Mouse (Mus musculus) ES-Bruce4 (cell line): Measurements from ENCODE around the gene Adamts4. TPM values are rescaled to one million over a fixed set of nuclear protein-coding genes. Genes with fewer than 3 reads are reported as not detected.

Experiments used
- H3K27ac ChIP-seq: 2 replicates; pipeline ENCODE4 v1.5.1; 2012; ENCODE audit warnings: low read length, inconsistent platforms; ENCODE audit not compliant: insufficient read depth
- H3K27me3 ChIP-seq: 2 replicates; pipeline ENCODE4 v1.6.1; 2012; ENCODE audit warnings: mild to moderate bottlenecking, low read length, inconsistent platforms; ENCODE audit not compliant: control insufficient read depth, poor library complexity, insufficient read depth, severe bottlenecking
- H3K36me3 ChIP-seq: 2 replicates; pipeline ENCODE4 v1.6.1; 2012; ENCODE audit warnings: inconsistent platforms, mild to moderate bottlenecking, low read length, moderate library complexity; ENCODE audit not compliant: control insufficient read depth, poor library complexity, insufficient read depth, severe bottlenecking
- H3K4me1 ChIP-seq: one replicate; pipeline ENCODE4 v1.8.1; 2011; ENCODE audit warnings: low read length; ENCODE audit not compliant: control insufficient read depth, insufficient read depth
- H3K4me3 ChIP-seq: 2 replicates; pipeline ENCODE4 v1.5.1; 2011; ENCODE audit warnings: low read depth, mild to moderate bottlenecking, low read length
- H3K9ac ChIP-seq: 2 replicates; pipeline ENCODE4 v1.6.1; 2012; ENCODE audit warnings: low read depth, mild to moderate bottlenecking, inconsistent platforms; ENCODE audit not compliant: poor library complexity, severe bottlenecking
- H3K9me3 ChIP-seq: replicated peaks from 2 replicates; pipeline ENCODE4 v1.6.1; 2012; ENCODE audit warnings: mild to moderate bottlenecking, low read length, inconsistent platforms; ENCODE audit not compliant: control insufficient read depth, poor library complexity, insufficient read depth, severe bottlenecking
- CTCF ChIP-seq: IDR thresholded peaks from one replicate; pipeline ENCODE4 v1.8.1; 2011; ENCODE audit warnings: low read depth, low read length
- EP300 ChIP-seq: IDR thresholded peaks from 2 replicates; pipeline ENCODE4 v1.6.1; 2011; ENCODE audit warnings: low read depth, low read length; ENCODE audit not compliant: insufficient read depth
- POLR2A ChIP-seq: IDR thresholded peaks from one replicate; pipeline ENCODE4 v1.8.1; 2011; ENCODE audit warnings: low read length; ENCODE audit not compliant: insufficient read depth
- polyA plus RNA-seq: library from polyadenylated mRNA; stranded (reverse); fragments of >200 nt; gene quantifications from 2 replicates; pipeline ENCODE4 v1.2.4, GENCODE M21; 2011; ENCODE audit warnings: low read depth; ENCODE audit not compliant: missing spikeins, insufficient read depth, insufficient read length

The Adamts4 gene
- polyA plus RNA-seq, 1 experiment = 3.5 TPM

DNA sequence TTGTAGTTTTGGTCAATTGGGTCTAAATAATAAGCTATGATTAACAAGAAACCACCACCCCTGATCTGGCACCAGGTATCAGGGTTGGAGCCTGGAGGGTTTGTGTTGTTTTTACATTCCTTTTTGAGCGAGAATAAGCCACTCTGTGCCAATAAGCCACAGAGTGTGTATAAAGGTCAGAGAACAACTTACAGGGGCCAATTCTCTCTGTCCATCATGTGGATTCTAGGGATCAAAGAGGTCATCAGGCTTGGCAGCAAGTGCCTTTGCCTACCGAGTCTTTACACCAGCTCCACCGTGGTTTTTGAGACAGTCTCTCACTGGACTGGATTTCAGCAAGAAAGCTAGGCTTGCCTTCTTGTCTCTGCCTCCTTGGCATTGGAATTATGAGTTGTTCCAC, 37.4 kb upstream of the Adamts4 start:
- TF ChIP-seq POLR2A (no peak), EP300 (no peak), CTCF (no peak)
- H3K9ac ChIP-seq = no peak overlapping the region
- H3K27me3 ChIP-seq = no peaks in the 10 kb centered on the region
- no peaks in the 10 kb centered on the region for H3K4me1 ChIP-seq
- H3K9me3 ChIP-seq = no peaks in the 10 kb centered on the region
- no peak overlapping the region for H3K4me3 ChIP-seq
- no peak overlapping the region for H3K27ac ChIP-seq
- no peaks in the 10 kb centered on the region for H3K36me3 ChIP-seq

DNA sequence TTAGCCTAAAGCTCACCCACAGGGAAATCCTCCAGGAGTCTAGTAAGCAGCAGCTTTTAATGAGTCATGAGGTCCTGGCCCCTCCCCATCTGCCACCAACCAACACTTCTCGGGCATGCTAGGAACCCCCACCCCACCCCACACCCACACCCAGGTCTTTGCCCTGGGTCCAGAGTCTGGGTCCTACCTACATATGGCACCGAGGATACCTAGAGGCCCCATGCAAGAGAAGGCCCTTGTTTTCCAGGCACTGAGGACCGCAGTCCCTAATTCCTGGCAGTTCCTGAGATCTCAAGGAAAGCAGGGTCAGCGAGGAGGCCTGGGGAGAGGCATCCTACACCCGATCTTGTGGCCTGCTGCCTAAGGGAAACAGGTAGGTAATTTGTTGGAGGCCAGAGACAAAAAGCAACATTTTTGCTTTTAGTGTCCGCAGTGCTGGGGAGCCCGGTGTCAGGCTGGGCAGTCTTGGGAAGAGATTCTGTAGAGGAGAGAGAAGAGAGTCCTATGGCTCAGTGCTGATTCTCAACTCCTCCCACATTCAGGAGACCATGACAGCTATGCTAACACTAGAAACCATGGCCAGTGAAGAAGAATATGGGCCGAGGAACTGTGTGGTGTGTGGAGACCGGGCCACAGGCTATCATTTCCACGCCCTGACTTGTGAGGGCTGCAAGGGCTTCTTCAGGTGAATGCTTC, 36.3 kb upstream of the Adamts4 start, which contains the start of gene Nr1i3:
Gene Nr1i3 (plus strand): TSS at position 170 of the 696 bp plus-strand sequence.
- Histone ChIP-seq H3K9me3 (no peaks in the 10 kb centered on the region), H3K27me3 (no peaks in the 10 kb centered on the region), H3K36me3 (no peaks in the 10 kb centered on the region), H3K9ac (no peak within 1 kb of the TSS), H3K27ac (no peak within 1 kb of the TSS), H3K4me3 (no peak within 1 kb of the TSS), H3K4me1 (no peaks in the 10 kb centered on the region)
- TF ChIP-seq CTCF = no peak
- no peak for TF ChIP-seq POLR2A
- TF ChIP-seq EP300 = no peak

DNA sequence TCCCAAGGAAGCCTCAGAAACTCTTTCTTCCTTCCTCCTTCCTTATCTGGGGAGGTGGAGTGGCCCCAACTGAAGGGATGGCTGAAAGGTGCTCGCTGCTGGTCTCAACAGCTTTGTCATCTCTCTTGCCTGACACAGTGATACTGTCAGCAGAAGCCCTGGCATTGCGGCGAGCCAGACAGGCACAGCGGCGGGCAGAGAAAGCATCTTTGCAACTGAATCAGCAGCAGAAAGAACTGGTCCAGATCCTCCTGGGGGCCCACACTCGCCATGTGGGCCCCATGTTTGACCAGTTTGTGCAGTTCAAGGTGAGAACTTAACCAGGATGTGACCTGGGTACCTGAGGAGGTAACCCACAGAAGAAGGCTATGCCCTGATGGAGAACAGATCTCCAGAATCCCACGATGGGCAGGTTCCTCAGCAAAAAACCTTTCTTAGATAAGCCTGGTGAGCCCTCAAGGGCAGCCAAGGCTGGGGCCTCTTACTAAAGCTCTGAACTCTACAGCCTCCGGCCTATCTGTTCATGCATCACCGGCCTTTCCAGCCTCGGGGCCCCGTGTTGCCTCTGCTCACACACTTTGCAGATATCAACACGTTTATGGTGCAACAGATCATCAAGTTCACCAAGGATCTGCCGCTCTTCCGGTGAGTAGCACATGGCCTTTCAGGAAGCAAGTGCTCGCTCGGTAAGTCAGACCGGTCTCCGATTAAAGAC, 33.8 kb upstream of the Adamts4 start:
- peaks cover 3% of the 10 kb centered on the region; the same call in 1 of the 2 replicates for H3K36me3 ChIP-seq
- TF ChIP-seq POLR2A (no peak), CTCF (no peak), EP300 (no peak)
- H3K27me3 ChIP-seq = no peaks in the 10 kb centered on the region
- no peak overlapping the region for H3K27ac ChIP-seq
- H3K9me3 ChIP-seq = no peaks in the 10 kb centered on the region
- peaks cover 2% of the 10 kb centered on the region for H3K4me1 ChIP-seq
- no peak overlapping the region for H3K4me3 ChIP-seq
- no peak overlapping the region for H3K9ac ChIP-seq

DNA sequence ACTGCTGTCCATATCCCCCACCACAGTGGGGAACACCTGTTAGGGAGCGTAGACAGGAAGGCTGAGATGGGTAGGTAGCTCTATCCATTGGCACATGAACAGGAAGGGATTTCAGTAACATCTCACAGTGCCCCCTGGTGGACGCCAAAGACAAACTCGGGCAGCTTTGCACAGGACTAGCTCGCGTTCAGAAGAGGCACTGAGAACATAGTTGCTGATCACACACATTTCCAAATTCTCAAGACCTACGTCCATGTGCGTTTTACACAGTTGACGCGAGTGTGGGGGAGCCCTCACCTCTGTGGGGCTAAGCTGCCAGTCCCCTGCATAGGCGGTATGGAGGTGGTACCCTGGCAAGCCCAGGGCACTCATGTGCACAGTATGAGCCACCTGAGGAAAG, 29.4 kb upstream of the Adamts4 start:
- TF ChIP-seq CTCF = peak; percentile 86
- TF ChIP-seq POLR2A = no peak
- TF ChIP-seq EP300 = no peak
- H3K9ac ChIP-seq = no peak overlapping the region
- H3K36me3 ChIP-seq = peaks cover 3% of the 10 kb centered on the region; the same call in 1 of the 2 replicates
- peak overlapping the region; percentile 83 for H3K27ac ChIP-seq
- H3K4me1 ChIP-seq = peaks cover 4% of the 10 kb centered on the region
- H3K9me3 ChIP-seq = no peaks in the 10 kb centered on the region
- peak overlapping the region; percentile 99 for H3K4me3 ChIP-seq
- H3K27me3 ChIP-seq = no peaks in the 10 kb centered on the region

DNA sequence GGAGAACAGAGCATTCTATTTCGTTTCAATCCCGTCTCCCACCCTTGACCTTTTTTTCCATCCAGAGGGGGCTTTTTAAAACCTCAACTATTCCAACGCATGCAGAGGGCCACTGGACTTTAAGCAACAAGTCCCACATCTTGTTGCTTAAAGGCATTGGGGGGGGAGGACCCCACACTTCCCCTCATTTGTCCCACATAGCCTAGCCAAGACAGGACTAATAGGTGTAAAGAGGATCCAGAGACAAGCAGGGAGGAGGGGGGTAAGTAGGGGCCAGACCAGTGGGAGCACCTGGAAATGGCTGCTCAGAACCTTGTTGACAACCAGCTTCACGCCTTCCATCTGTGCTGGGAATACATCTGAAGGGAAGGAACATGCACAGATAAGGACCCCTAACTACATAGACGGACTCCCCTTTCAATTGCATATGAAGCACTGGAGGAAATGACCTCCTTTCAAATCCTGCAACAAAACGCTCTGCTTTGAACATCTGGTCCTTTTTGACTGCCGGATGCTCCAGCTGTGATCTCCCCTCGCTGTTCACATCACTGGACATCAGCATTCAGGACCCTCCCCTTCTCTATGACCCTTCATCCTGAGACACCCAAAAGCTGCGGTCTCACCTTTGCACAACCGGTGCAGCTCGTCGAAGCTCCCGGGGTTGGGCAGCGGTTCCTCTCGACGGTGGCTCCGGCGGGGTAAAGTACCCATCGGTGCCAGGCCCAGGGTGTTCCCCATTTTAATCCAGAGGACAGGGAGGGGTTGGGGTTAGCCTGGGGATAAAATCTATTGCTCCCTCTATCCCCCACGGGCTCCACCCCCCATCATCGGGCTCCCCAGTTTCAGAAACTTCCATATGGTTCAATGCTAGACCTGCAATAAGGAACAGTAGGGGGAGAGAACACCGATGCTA, 28.7 kb upstream of the Adamts4 start:
- H3K36me3 ChIP-seq = peaks cover 3% of the 10 kb centered on the region; the same call in 1 of the 2 replicates
- H3K27me3 ChIP-seq = no peaks in the 10 kb centered on the region
- H3K9ac ChIP-seq = peak overlapping the region; percentile 80
- peaks cover 4% of the 10 kb centered on the region for H3K4me1 ChIP-seq
- peak overlapping the region; percentile 99 for H3K4me3 ChIP-seq
- H3K9me3 ChIP-seq = no peaks in the 10 kb centered on the region
- TF ChIP-seq CTCF (no peak), POLR2A (no peak), EP300 (peak; percentile 91)
- peak overlapping the region; percentile 83 for H3K27ac ChIP-seq
